Mouse (Mus musculus) heart, embryonic 11.5 days (tissue): ENCODE results near the gene Eif6. TPM values are rescaled to one million over a fixed set of nuclear protein-coding genes. Genes with fewer than 3 reads are reported as not detected.

Source experiments
- ATAC-seq: fragments of 200-750 bp; cut with Nextera tagmentation; replicated peaks from 2 replicates; pipeline ENCODE4 v1.8.0; 2017; ENCODE audit warnings: moderate library complexity; ENCODE audit not compliant: insufficient number of reproducible peaks, low FRiP score, low TSS enrichment
- H3K27ac ChIP-seq: fragments of 300-500 bp; sonication (generic); 2 replicates; pipeline ENCODE4 v1.5.1; 2014; ENCODE audit warnings: mild to moderate bottlenecking, low read depth, low read length
- H3K27me3 ChIP-seq: fragments of 300-500 bp; sonication (generic); 2 replicates; pipeline ENCODE4 v1.6.1; 2014; ENCODE audit warnings: mild to moderate bottlenecking, low read length, mixed read lengths; ENCODE audit not compliant: control insufficient read depth, insufficient read depth
- H3K36me3 ChIP-seq: fragments of 300-500 bp; sonication (generic); 2 replicates; pipeline ENCODE4 v1.6.1; 2014; ENCODE audit warnings: mild to moderate bottlenecking, low read length, moderate library complexity, mixed read lengths; ENCODE audit not compliant: control insufficient read depth, insufficient read depth
- H3K4me1 ChIP-seq: fragments of 300-500 bp; sonication (generic); 2 replicates; pipeline ENCODE4 v1.6.1; 2014; ENCODE audit warnings: low read length; ENCODE audit not compliant: control insufficient read depth, insufficient read depth
- H3K4me2 ChIP-seq: fragments of 300-500 bp; sonication (generic); 2 replicates; pipeline ENCODE4 v1.6.1; 2014; ENCODE audit warnings: mild to moderate bottlenecking, moderate library complexity
- H3K4me3 ChIP-seq: fragments of 300-500 bp; sonication (generic); 2 replicates; pipeline ENCODE4 v1.5.1; 2014; ENCODE audit warnings: low read depth, low read length
- H3K9ac ChIP-seq: fragments of 300-500 bp; sonication (generic); 2 replicates; pipeline ENCODE4 v1.6.1; 2014; ENCODE audit warnings: mild to moderate bottlenecking, low read depth, low read length, moderate library complexity
- H3K9me3 ChIP-seq: fragments of 300-500 bp; sonication (generic); replicated peaks from 2 replicates; pipeline ENCODE4 v1.6.1; 2016; ENCODE audit warnings: low read length; ENCODE audit not compliant: control insufficient read depth
- WGBS: fragments of 180-500 bp; shearing (Covaris S2); extraction: QIAGEN DNeasy Blood & Tissue Kit; methylation state at CpG from one replicate; pipeline ENCODE4 v1.1.7; 2014; ENCODE audit not compliant: insufficient replicate concordance; 5-methylcytosine and 5-hydroxymethylcytosine counted together
- polyA plus RNA-seq: library from polyadenylated mRNA; unstranded; fragments of >200 nt; fragmentation: Nextera tagmentation; extraction: Ambion mirVana; gene quantifications from 2 replicates; pipeline ENCODE4 v1.2.1, GENCODE M21; 2014

Eif6 gene
- polyA plus RNA-seq, 1 experiment from 2014 or later, result 138 TPM

DNA sequence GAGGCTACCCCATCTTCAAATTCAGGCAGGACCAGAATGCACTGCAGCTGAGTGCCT is 7.5 kb downstream of the Eif6 start, which contains the start of gene BC029722:
TSS of gene BC029722 (minus strand) at position 35 of the 57 bp plus-strand sequence.
- Histone ChIP-seq H3K36me3 (peaks cover 17% of the 10 kb centered on the region; the same call in 1 of the 2 replicates), H3K4me2 (peak within 1 kb of the TSS; percentile 96), H3K4me3 (peak within 1 kb of the TSS; percentile 75), H3K9ac (peak within 1 kb of the TSS; percentile 88), H3K4me1 (peaks cover 4% of the 10 kb centered on the region; the same call in 1 of the 2 replicates), H3K27me3 (no peaks in the 10 kb centered on the region), H3K27ac (peak within 1 kb of the TSS; percentile 70), H3K9me3 (no peaks in the 10 kb centered on the region)
- no peak for ATAC-seq

- H3K4me3 ChIP-seq, result peak overlapping the region; percentile 75
- H3K36me3 ChIP-seq, result peaks cover 17% of the 10 kb centered on the region; the same call in 1 of the 2 replicates
- under 1% methylated on average over 37 of the region's 37 CpGs for WGBS
- H3K27me3 ChIP-seq, result no peaks in the 10 kb centered on the region
- ATAC-seq, result peak; percentile 91
- peak overlapping the region; percentile 70 for H3K27ac ChIP-seq
- peak overlapping the region; percentile 96 for H3K4me2 ChIP-seq
- no peaks in the 10 kb centered on the region for H3K9me3 ChIP-seq
- H3K9ac ChIP-seq, result peak overlapping the region; percentile 88
- H3K4me1 ChIP-seq, result peaks cover 4% of the 10 kb centered on the region; the same call in 1 of the 2 replicates
Measured at GRCm38 (mm10) chr2:155818596-155819391, 7.9 kb downstream of the Eif6 start.

DNA sequence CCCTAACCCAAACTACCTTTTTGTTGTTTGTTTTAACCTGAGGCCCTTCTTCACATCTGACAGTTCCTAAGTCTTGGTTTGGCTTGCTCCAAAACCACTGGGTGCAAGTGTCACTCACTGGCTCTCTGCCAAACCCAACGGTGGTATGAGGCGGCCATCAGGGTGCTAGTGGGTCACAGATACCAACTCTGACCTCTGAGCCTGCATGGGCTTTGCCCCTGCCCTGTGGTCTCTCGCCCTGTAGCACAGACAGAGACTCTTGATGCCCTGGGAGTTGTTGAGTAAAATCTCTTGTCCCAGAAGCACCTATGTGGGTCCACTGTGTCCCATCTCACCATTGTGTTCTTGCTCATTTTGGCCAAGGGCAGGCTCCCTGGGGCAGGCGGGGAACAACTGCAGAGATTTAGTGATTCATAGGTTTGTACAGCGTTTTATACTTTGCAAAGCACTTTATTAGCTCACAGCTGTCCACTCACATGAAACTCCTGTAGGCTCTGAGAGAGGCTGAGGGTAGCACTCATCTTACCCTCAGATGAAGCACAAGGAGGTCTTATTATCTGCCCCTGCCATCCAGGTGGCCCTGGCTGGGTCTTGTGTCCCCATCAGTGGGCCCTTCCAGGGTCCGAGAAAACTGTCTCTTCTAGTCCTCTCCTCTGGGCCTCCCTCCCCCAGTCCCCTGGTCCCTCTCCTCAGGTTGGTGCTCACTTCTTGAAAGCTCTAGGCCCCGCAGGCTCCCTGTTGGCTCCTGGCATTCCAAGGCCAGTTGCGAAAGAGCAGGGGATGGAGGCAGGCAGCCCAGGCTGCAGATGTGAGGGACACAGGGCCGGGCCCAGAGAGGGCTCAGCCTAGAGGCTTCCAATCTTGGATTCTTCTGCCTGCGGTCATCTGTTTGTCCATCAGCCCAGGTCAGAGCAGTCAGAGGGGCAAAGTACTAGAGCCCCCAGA is 9.2 kb downstream of the Eif6 start:
- H3K27ac ChIP-seq, result no peak overlapping the region; the same call in 1 of the 2 replicates
- WGBS, result 74% methylated on average over 10 of the region's 10 CpGs
- H3K4me2 ChIP-seq, result no peak overlapping the region; the same call in 1 of the 2 replicates
- no peaks in the 10 kb centered on the region for H3K27me3 ChIP-seq
- H3K9ac ChIP-seq, result no peak overlapping the region
- peaks cover 7% of the 10 kb centered on the region; the same call in 1 of the 2 replicates for H3K36me3 ChIP-seq
- no peaks in the 10 kb centered on the region for H3K9me3 ChIP-seq
- peaks cover 4% of the 10 kb centered on the region; the same call in 1 of the 2 replicates for H3K4me1 ChIP-seq
- no peak for ATAC-seq
- no peak overlapping the region for H3K4me3 ChIP-seq

DNA sequence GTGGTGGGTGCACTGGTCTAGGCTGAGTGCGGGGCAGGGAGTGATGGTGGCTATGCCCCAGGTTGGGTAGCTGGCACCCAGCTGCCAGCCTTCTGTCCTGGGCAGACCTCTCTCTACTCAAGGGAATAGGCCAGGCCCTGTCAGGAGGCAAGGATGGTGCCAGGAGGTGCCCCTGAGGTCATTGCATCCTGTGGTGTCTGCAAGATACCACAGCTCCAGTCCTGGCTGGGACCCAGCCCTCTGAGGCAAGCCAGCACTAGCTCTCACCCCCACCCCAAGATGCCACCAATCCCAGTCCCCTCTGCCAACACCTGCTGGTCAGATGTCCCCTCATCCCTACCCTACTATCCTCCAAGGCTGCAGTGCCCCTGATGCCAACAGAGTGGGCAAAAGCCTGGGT is 10.5 kb downstream of the Eif6 start:
- no peak overlapping the region for H3K4me3 ChIP-seq
- no peaks in the 10 kb centered on the region for H3K9me3 ChIP-seq
- peaks cover 4% of the 10 kb centered on the region; the same call in 1 of the 2 replicates for H3K4me1 ChIP-seq
- ATAC-seq, result no peak
- no peak overlapping the region for H3K27ac ChIP-seq
- no peak overlapping the region for H3K9ac ChIP-seq
- 100% methylated on average over 1 of the region's 1 CpGs for WGBS
- peaks cover under 1% of the 10 kb centered on the region; the same call in 1 of the 2 replicates for H3K36me3 ChIP-seq
- H3K4me2 ChIP-seq, result no peak overlapping the region
- H3K27me3 ChIP-seq, result no peaks in the 10 kb centered on the region

DNA sequence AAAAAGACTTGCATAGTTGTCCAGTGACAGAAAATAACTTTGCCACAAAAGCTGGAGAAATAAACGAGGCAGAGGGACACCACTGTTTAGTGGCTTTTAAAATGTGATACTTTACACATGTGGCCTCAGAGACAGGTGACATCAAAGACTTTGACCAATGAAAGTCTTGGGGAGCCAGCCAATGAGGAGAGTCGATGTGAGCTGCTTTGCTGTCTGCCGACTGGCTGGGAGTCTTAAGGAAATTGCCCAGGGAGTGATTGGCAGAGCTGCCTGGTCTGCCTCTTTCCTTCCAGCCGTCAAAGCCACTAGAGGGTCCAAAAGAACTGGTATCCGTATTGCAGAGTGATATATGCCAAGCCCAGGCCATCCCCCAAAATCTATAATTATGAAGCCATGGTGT is 11.9 kb downstream of the Eif6 start:
- ATAC-seq, result no peak
- Histone ChIP-seq H3K36me3 (no peaks in the 10 kb centered on the region; the same call in 1 of the 2 replicates), H3K4me1 (peaks cover 4% of the 10 kb centered on the region; the same call in 1 of the 2 replicates), H3K27me3 (no peaks in the 10 kb centered on the region), H3K9ac (no peak overlapping the region), H3K27ac (no peak overlapping the region), H3K9me3 (no peaks in the 10 kb centered on the region), H3K4me3 (no peak overlapping the region), H3K4me2 (no peak overlapping the region)
- WGBS, result 22% methylated on average over 5 of the region's 5 CpGs

GRCm38 (mm10) chr2:155812637-155813036 is 14.1 kb downstream of the Eif6 start:
- Histone ChIP-seq H3K27ac (no peak overlapping the region), H3K4me2 (no peak overlapping the region), H3K4me3 (no peak overlapping the region), H3K36me3 (no peaks in the 10 kb centered on the region), H3K9me3 (no peaks in the 10 kb centered on the region), H3K9ac (no peak overlapping the region), H3K4me1 (no peaks in the 10 kb centered on the region), H3K27me3 (no peaks in the 10 kb centered on the region)
- WGBS, result 68% methylated on average over 4 of the region's 4 CpGs
- no peak for ATAC-seq

- Histone ChIP-seq H3K9ac (no peak overlapping the region), H3K36me3 (no peaks in the 10 kb centered on the region), H3K9me3 (no peaks in the 10 kb centered on the region), H3K4me2 (no peak overlapping the region), H3K4me3 (no peak overlapping the region), H3K4me1 (no peaks in the 10 kb centered on the region), H3K27ac (no peak overlapping the region), H3K27me3 (no peaks in the 10 kb centered on the region)
- ATAC-seq, result no peak
- WGBS, result 42% methylated on average over 16 of the region's 16 CpGs
Measured at GRCm38 (mm10) chr2:155811821-155812396, 14.8 kb downstream of the Eif6 start.

GRCm38 (mm10) chr2:155809620-155810019 is 17.1 kb downstream of the Eif6 start:
- no peaks in the 10 kb centered on the region for H3K36me3 ChIP-seq
- no peaks in the 10 kb centered on the region for H3K9me3 ChIP-seq
- H3K4me2 ChIP-seq, result no peak overlapping the region
- no peak overlapping the region for H3K4me3 ChIP-seq
- H3K9ac ChIP-seq, result no peak overlapping the region
- no peaks in the 10 kb centered on the region for H3K27me3 ChIP-seq
- peaks cover 5% of the 10 kb centered on the region; the same call in 1 of the 2 replicates for H3K4me1 ChIP-seq
- 64% methylated on average over 4 of the region's 4 CpGs for WGBS
- ATAC-seq, result no peak
- no peak overlapping the region for H3K27ac ChIP-seq
